In the genomic region with DNA sequence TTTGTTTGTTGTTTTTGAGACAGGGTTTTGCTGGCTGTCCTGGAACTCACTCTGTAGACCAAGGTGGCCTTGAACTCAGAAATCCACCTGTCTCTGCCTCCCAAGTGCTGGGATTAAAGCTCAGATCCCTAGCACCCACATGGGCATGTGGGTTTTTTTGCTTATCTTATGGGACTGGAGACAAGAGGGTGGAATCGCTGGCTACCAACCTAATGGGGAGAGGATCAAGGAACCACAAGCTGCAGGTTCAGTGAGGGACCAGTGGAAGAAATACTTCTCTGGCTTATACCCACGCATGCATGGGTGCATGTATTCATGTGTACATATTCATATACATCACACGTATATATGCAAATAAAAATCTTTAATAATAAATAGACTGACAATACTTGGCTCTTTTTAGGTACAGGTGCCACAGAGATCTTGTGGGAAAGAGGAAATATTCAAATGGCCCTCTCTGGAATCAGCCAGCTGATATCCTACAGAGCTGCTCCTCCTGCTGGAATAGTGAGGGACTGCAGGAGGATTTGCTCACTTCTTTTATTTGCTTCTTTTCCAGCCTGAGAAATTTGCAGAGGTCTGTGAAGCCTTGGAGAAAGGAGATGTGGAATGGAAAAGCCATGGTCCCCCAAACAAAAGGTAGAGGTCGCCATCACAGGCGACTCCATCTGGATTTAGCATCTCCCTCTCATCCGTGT, we compare ENCODE assay signal across 10 mouse cellular contexts. TPM values are rescaled to one million over a fixed set of nuclear protein-coding genes. Genes with fewer than 3 reads are reported as not detected.
DNase-seq lines count a peak whose midpoint lies in the region; ATAC-seq and TF ChIP-seq lines count a peak whose summit lies in the region.
"Had no signal": no experiment of that assay in that cellular context is flagged by ENCODE, and none has a peak within 500 bp of the region (broad histone marks: within the 10 kb centered on the region; RNA-seq: fewer than 3 reads in every experiment).

No protein-coding gene starts in this region.

- dilution Hi-C loops in CH12.LX (cut with MboI; ENCODE audit: extremely low pct_ligation_motif_present, extremely low pct_unique_long_range_greater_than_20kb, low sequenced_read_pairs) = no loop called here

- H3K36me3 ChIP-seq in kidney, adult 2 months (ENCODE audit: control insufficient read depth, insufficient read depth, low read length) = no peaks in the 10 kb centered on the region; the same call in 1 of the 2 replicates
- H3K36me3 ChIP-seq in kidney, embryonic 14.5 days (ENCODE audit: control insufficient read depth, insufficient read depth, low read length) = peaks cover 25% of the 10 kb centered on the region
- H3K36me3 ChIP-seq in CH12.LX (replicated peaks in 1 of 2; ENCODE audit: control insufficient read depth in 1 of 2, insufficient read depth in 1 of 2, low read length in 1 of 2) = peaks cover 59 to 91% of the 10 kb centered on the region in 2 experiments

- TF ChIP-seq EP300 in CH12.LX (IDR thresholded peaks at IDR 0.05; ENCODE audit: low read length) = no peak

- no peaks in the 10 kb centered on the region for H3K9me3 ChIP-seq in kidney, embryonic 14.5 days (ENCODE audit: control insufficient read depth, low read length)
- peaks cover 2% of the 10 kb centered on the region for H3K9me3 ChIP-seq in CH12.LX (replicated peaks; ENCODE audit: low read length)
- H3K9me3 ChIP-seq: embryonic facial prominence, embryonic 13.5 days; limb, embryonic 13.5 days had no signal

- H3K4me3 ChIP-seq in kidney, adult 2 months (ENCODE audit: insufficient read depth, low read depth, low read length) = no peak overlapping the region
- H3K4me3 ChIP-seq in kidney, embryonic 14.5 days (ENCODE audit: low read length) = no peak overlapping the region
- no peak overlapping the region for H3K4me3 ChIP-seq in CH12.LX (replicated peaks in 1 of 3; ENCODE audit: low read depth in 2 of 3, low read length in 2 of 3, poor library complexity in 1 of 3)
- H3K4me3 ChIP-seq: embryonic facial prominence, embryonic 13.5 days; limb, embryonic 13.5 days had no signal

- DNase-seq in kidney, adult 2 months = peak; percentile 50
- peak; percentile 31 for DNase-seq in CH12.LX (ENCODE audit: extremely low read depth)
- DNase-seq in adrenal gland, postnatal 25 days = peak; percentile 34
- DNase-seq in layer of hippocampus, postnatal 10 days (ENCODE audit: low spot score in 2 of 2) = peak; percentile 77
- DNase-seq in mesoderm, embryonic 11.5 days (ENCODE audit: low read depth, low spot score) = peak; percentile 48
- DNase-seq in thymus, postnatal 14 days = peak; percentile 45

- H3K27ac ChIP-seq in kidney, adult 2 months (ENCODE audit: insufficient read depth, low read depth, low read length) = no peak overlapping the region
- H3K27ac ChIP-seq in kidney, embryonic 14.5 days (ENCODE audit: low read depth, low read length) = no peak overlapping the region
- H3K27ac ChIP-seq in CH12.LX (ENCODE audit: insufficient read depth, low read depth) = no peak overlapping the region
- H3K27ac ChIP-seq: embryonic facial prominence, embryonic 13.5 days; limb, embryonic 13.5 days had no signal

- WGBS in kidney, adult 2 months = 63% methylated on average over 6 of the region's 6 CpGs
- 67% methylated on average over 6 of the region's 6 CpGs for WGBS in kidney, embryonic 14.5 days

- TF ChIP-seq RAD21 in CH12.LX (IDR thresholded peaks at IDR 0.05; ENCODE audit: low read depth, low read length) = peak; percentile 57

- H3K4me1 ChIP-seq in kidney, adult 2 months (ENCODE audit: control insufficient read depth, insufficient read depth, low read length) = no peaks in the 10 kb centered on the region
- H3K4me1 ChIP-seq in kidney, embryonic 14.5 days (ENCODE audit: control insufficient read depth, insufficient read depth, low read length) = no peaks in the 10 kb centered on the region
- no peaks in the 10 kb centered on the region for H3K4me1 ChIP-seq in CH12.LX (ENCODE audit: control insufficient read depth in 1 of 2, insufficient read depth in 2 of 2)
- H3K4me1 ChIP-seq: embryonic facial prominence, embryonic 13.5 days; limb, embryonic 13.5 days had no signal

- no peak overlapping the region for H3K9ac ChIP-seq in kidney, embryonic 14.5 days (ENCODE audit: low read depth, low read length)
- H3K9ac ChIP-seq in CH12.LX (ENCODE audit: insufficient read depth, low read depth) = no peak overlapping the region
- H3K9ac ChIP-seq: embryonic facial prominence, embryonic 13.5 days; limb, embryonic 13.5 days had no signal

- peak; percentile 59 for TF ChIP-seq CTCF in kidney, adult 2 months (conservative IDR thresholded peaks at IDR 0.05; ENCODE audit: insufficient read depth, insufficient read length, low read depth, low read length)
- peak; percentile 69 to 73 for TF ChIP-seq CTCF in CH12.LX (conservative IDR thresholded peaks at IDR 0.05 in 1 of 2, IDR thresholded peaks at IDR 0.05 in 1 of 2; ENCODE audit: low read depth in 2 of 2, low read length in 2 of 2)

- no peak overlapping the region for H3K4me2 ChIP-seq in kidney, embryonic 14.5 days (replicated peaks; ENCODE audit: low read depth, low read length)
- H3K4me2 ChIP-seq in CH12.LX (ENCODE audit: insufficient read depth, low read depth, poor library complexity, severe bottlenecking) = no peak overlapping the region
- H3K4me2 ChIP-seq: embryonic facial prominence, embryonic 13.5 days; limb, embryonic 13.5 days had no signal

- H3K79me2 ChIP-seq in CH12.LX (replicated peaks; ENCODE audit: control insufficient read depth, extremely low read depth, insufficient read depth, poor library complexity, severe bottlenecking) = no peaks in the 10 kb centered on the region

- no peak for TF ChIP-seq POLR2A in kidney, adult 2 months (IDR thresholded peaks at IDR 0.05; ENCODE audit: low read depth, low read length)
- TF ChIP-seq POLR2A in CH12.LX (IDR thresholded peaks at IDR 0.05; ENCODE audit: low read depth, low read length) = no peak

- H3K27me3 ChIP-seq in kidney, adult 2 months (replicated peaks; ENCODE audit: control insufficient read depth, insufficient read depth, low read length) = no peaks in the 10 kb centered on the region
- no peaks in the 10 kb centered on the region for H3K27me3 ChIP-seq in kidney, embryonic 14.5 days (ENCODE audit: control insufficient read depth, insufficient read depth, low read length)
- H3K27me3 ChIP-seq in CH12.LX (replicated peaks) = no peaks in the 10 kb centered on the region
- H3K27me3 ChIP-seq: embryonic facial prominence, embryonic 13.5 days; limb, embryonic 13.5 days had no signal

- in situ Hi-C loops in CH12.LX (cut with MboI; ENCODE audit: low pct_ligation_motif_present, low pct_unique_long_range_greater_than_20kb, low sequenced_read_pairs) = no loop called here

- no peak for ATAC-seq in kidney, embryonic 14.5 days (ENCODE audit: low FRiP score, low TSS enrichment)
- ATAC-seq in erythroblast, adult 5-6 weeks (replicated peaks; ENCODE audit: low FRiP score, poor library complexity, severe bottlenecking) = peak; percentile 85

TF ChIP-seq in CH12.LX, 34 proteins besides CTCF, POLR2A, EP300 and RAD21:
- TF ChIP-seq CHD1 (IDR thresholded peaks at IDR 0.05; ENCODE audit: low read depth, low read length) (no peak), SMC3 (IDR thresholded peaks at IDR 0.05; ENCODE audit: low read depth, low read length) (peak; percentile 63)
TF ChIP-seq in CH12.LX: peak in this region for 1.

RNA-seq across cellular contexts. Expression of a gene that starts 20.3 kb away (rescaled TPM):
- polyA plus RNA-seq in kidney, adult 2 months (2012; rRNA removed) = 6.6 and 8.7 TPM in 2 replicates
- polyA plus RNA-seq in kidney, embryonic 14.5 days (2014; fragmentation: Nextera tagmentation; extraction: Ambion mirVana) = 8.6 and 14.2 TPM in 2 replicates
- 16.6 and 20.1 TPM in 2 replicates for total RNA-seq in CH12.LX (2012; rRNA removed)
- total RNA-seq in CH12.LX (2014; rRNA removed) = 23.4 and 26.9 TPM in 2 replicates
- polyA plus RNA-seq in CH12.LX (2012; ENCODE audit: insufficient read length, low read depth) = 30.5 and 31.9 TPM in 2 replicates
- total RNA-seq in adrenal gland, postnatal 25 days (2021) = 16.0 and 21.1 TPM in 2 replicates
- total RNA-seq in erythroblast, adult 5-6 weeks (2015; ENCODE audit: low replicate concordance) = 1.7 and 6.7 TPM in 2 replicates
- total RNA-seq in erythroblast, adult 5-6 weeks (2017; ENCODE audit: low replicate concordance) = 2.0 and 2.5 TPM in 2 replicates
- total RNA-seq in layer of hippocampus, postnatal 10 days (2021) = 10 to 100 TPM; 40.2 to 41.9 TPM

RNA-seq across cellular contexts. Expression of a gene that starts 20.5 kb away (rescaled TPM):
- polyA plus RNA-seq in kidney, adult 2 months (2012; rRNA removed) = 19.6 and 22.1 TPM in 2 replicates
- 140 and 142 TPM in 2 replicates for polyA plus RNA-seq in kidney, embryonic 14.5 days (2014; fragmentation: Nextera tagmentation; extraction: Ambion mirVana)
- total RNA-seq in CH12.LX (2012; rRNA removed) (138 and 142 TPM in 2 replicates), CH12.LX (2014; rRNA removed) (247 and 282 TPM in 2 replicates)
- 78.3 and 91.0 TPM in 2 replicates for polyA plus RNA-seq in CH12.LX (2012; ENCODE audit: insufficient read length, low read depth)
- total RNA-seq in adrenal gland, postnatal 25 days (2021) = 38.0 and 44.5 TPM in 2 replicates
- total RNA-seq in erythroblast, adult 5-6 weeks (2015; ENCODE audit: low replicate concordance) = 30.9 and 43.6 TPM in 2 replicates
- 23.6 and 23.7 TPM in 2 replicates for total RNA-seq in erythroblast, adult 5-6 weeks (2017; ENCODE audit: low replicate concordance)
- total RNA-seq in layer of hippocampus, postnatal 10 days (2021) = 10 to 100 TPM; 66.6 to 70.0 TPM

RNA-seq across cellular contexts. Expression of a gene that starts 41.4 kb away (rescaled TPM):
- 31.3 and 31.4 TPM in 2 replicates for polyA plus RNA-seq in kidney, adult 2 months (2012; rRNA removed)
- 13.8 and 16.8 TPM in 2 replicates for polyA plus RNA-seq in kidney, embryonic 14.5 days (2014; fragmentation: Nextera tagmentation; extraction: Ambion mirVana)
- total RNA-seq in CH12.LX (2012; rRNA removed) = 7.3 and 10.0 TPM in 2 replicates
- 10.4 and 13.0 TPM in 2 replicates for total RNA-seq in CH12.LX (2014; rRNA removed)
- 12.0 and 13.1 TPM in 2 replicates for polyA plus RNA-seq in CH12.LX (2012; ENCODE audit: insufficient read length, low read depth)
- total RNA-seq in adrenal gland, postnatal 25 days (2021) = 21.2 and 27.0 TPM in 2 replicates
- 0.58 and 4.4 TPM in 2 replicates for total RNA-seq in erythroblast, adult 5-6 weeks (2015; ENCODE audit: low replicate concordance)
- 2.2 and 9.0 TPM in 2 replicates for total RNA-seq in erythroblast, adult 5-6 weeks (2017; ENCODE audit: low replicate concordance)
- total RNA-seq in layer of hippocampus, postnatal 10 days (2021) = 10 to 100 TPM; 16.0 to 18.0 TPM

RNA-seq across cellular contexts. Expression of a gene that starts 44.7 kb away (rescaled TPM):
- 171 and 204 TPM in 2 replicates for polyA plus RNA-seq in kidney, adult 2 months (2012; rRNA removed)
- 34.0 and 49.7 TPM in 2 replicates for polyA plus RNA-seq in kidney, embryonic 14.5 days (2014; fragmentation: Nextera tagmentation; extraction: Ambion mirVana)
- 101 and 126 TPM in 2 replicates for total RNA-seq in CH12.LX (2012; rRNA removed)
- total RNA-seq in CH12.LX (2014; rRNA removed) = 79.9 and 102 TPM in 2 replicates
- polyA plus RNA-seq in CH12.LX (2012; ENCODE audit: insufficient read length, low read depth) = 71.0 and 86.7 TPM in 2 replicates
- 294 and 300 TPM in 2 replicates for total RNA-seq in adrenal gland, postnatal 25 days (2021)
- total RNA-seq in erythroblast, adult 5-6 weeks (2015; ENCODE audit: low replicate concordance) = 14.2 and 30.7 TPM in 2 replicates
- 46.3 and 50.1 TPM in 2 replicates for total RNA-seq in erythroblast, adult 5-6 weeks (2017; ENCODE audit: low replicate concordance)
- 100 to 1,000 TPM; 140 to 144 TPM for total RNA-seq in layer of hippocampus, postnatal 10 days (2021)
